Mouse (Mus musculus): ENCODE measurements around the gene Cdkn1a.
"Not testable (repeated sequence)": the region's sequence is repeated elsewhere in the genome, so short reads cannot be mapped to it uniquely, and the experiment has no call there.

The Cdkn1a gene

DNA sequence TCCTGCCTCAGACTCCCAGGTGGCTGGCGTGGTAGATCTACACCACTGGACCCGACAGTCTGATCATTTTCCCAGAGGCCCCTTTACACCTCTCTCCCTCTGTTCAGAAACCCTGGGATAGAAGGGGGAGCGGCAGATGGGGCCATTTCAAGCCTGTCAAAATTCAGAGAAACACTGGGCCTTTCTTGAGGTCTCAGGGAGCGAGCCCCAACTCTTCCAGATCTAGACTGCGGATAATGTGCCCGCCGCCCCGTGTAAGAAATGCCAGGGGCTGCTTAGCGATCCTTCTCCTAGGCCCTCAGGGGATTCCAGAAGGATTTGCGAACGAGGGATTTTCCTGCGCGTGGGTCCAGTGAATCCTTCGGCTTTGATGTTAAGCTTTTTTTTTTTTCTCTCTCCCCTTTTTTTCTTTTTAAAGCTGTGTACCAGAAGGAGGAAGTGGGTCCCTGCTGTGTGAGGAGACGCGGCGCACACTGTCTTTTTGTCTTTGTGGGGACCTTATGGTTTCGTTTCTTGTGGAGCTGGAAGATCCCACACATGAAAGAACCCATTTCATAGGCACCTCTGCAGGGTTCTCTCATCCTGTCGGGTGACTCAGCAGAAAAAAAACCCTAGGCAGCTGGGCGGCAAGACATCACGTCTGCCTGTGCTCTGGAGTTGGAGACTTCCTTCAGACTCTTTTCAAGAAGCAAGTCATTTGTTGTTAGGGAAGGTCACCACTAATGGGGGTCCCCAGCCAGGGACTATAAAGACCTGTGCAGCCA lies 9.0 kb upstream of the Cdkn1a start:
- DNase-seq (ENCODE audit: low read depth, low spot score) = no peak

DNA sequence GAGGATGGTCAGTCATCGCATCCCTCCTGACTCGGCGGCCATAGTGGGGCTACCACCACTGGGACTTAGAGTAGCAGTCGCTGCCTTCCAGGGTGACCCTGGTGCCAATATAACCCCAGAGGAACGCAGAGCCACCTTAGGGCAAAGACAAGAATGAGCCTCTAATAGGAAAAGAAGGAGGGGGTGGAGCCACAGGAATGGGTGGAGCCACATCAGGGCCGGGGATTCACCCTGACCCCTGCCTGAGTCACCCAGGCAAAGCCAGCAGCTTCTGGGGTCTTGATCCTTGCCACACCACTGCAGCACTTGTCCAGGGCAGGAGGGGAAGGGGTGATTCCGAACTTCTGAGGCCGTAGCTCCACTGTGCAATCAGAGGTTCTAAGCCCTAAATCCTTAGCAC lies 7.2 kb upstream of the Cdkn1a start:
- no peak for DNase-seq (ENCODE audit: low read depth, low spot score)

DNA sequence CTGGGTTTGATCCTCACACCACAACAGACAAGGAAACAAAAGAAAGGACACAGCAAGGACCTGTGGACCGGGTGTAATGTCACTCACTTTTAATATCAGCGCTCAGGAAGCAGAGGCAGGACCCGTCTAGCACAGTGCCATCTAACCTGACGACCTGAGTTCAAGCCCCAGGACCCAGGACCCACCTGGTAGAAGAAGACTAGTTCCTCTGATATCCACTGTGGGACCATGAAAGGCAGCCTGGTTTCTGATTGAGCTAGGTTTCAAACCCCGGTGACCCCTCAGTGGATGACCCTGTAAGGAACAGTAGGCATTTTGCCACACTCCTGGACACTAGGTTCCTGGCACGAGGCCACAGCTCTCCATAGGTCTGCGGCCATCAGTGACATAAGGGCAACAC lies 6.1 kb upstream of the Cdkn1a start:
- no peak for DNase-seq (ENCODE audit: low read depth, low spot score)

DNA sequence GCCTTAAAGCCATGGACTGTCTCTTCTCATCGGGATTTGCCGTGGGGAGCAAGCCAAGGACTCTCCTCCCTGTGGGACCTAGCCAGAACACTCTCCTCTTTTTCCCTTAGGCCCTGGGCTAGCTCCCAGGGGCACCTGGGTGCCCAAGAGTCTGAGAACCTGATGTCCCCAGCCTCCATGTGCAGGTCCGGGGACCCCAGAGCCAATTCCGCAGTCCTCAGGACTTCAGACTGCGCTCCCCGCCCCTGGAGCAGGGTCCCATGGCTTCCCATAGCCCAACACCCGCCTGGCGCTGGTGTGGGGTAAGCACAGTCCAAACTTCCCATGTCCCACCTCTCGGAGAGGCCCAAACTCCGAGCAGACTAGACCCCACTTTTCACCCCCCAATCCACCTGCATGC lies 5.5 kb upstream of the Cdkn1a start:
- DNase-seq (ENCODE audit: low read depth, low spot score) = no peak

DNA sequence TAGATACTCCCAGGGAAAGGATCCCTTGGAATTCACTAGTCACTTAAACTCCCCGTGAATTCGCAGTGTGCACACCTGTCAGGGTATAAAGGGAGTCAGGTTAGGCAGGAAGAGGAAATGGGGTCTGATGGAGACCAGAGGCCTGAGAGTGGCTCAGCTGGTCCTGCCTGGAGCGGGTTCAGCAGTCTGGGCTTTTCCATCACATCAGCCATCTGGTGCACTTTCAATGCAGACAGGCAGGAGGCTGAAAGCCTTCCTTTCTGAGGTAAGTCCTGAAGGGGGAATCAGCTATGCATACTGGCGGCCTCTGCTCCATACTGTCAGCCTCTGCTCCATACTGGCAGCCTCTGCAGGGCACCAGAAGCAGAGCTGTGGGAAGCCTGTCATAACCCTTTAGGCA lies 3.9 kb upstream of the Cdkn1a start:
- DNase-seq (ENCODE audit: low read depth, low spot score) = no peak

DNA sequence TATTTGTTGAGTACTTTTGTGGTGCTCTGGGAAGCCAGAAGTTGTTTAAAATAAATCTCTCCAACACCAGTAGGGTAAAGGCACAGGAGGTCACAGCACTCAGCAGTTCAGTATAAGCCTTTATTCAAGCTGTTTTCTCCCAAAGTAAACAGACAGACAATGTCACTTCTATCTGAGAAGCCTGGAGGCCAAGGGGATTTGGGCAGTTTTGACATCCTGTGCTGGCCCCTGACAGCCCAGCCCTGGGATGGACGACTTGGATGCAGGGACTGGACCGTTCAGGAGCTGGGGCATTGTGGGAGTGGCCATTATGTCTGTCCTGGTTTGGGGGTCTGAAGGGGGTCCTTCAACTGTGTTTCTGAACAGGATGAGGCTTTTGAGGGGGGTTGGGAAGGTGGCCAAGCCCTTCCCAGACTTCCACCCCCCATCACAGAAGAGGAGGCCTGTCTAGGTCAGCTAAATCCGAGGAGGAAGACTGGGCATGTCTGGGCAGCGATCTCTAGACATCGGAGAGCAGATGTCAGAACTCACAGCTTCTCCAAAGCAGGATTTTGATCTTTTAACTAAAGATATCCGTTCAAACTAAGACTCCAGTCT lies 670 bp downstream of the Cdkn1a start:
- DNase-seq (ENCODE audit: low read depth, low spot score) = no peak

DNA sequence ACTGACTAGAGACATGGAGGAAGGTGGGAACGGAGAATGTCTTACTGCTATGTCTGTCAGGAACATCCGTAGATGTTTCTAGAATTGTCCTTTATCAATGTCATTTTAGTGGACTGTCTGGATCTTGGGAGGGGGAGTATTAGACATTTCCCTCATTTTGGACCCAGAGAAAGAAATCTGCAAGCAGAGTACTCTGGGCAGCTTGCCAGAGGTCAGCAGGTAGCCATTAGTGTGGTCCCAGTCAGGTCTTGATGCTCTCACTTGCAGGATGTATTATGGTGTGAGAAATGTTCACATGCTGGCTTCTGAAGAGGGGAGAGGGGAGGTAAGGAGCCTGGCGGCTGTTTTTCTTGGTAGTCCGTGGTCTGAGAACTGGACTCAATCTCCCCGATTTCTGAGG lies 1.7 kb downstream of the Cdkn1a start:
- DNase-seq (ENCODE audit: low read depth, low spot score) = no peak

DNA sequence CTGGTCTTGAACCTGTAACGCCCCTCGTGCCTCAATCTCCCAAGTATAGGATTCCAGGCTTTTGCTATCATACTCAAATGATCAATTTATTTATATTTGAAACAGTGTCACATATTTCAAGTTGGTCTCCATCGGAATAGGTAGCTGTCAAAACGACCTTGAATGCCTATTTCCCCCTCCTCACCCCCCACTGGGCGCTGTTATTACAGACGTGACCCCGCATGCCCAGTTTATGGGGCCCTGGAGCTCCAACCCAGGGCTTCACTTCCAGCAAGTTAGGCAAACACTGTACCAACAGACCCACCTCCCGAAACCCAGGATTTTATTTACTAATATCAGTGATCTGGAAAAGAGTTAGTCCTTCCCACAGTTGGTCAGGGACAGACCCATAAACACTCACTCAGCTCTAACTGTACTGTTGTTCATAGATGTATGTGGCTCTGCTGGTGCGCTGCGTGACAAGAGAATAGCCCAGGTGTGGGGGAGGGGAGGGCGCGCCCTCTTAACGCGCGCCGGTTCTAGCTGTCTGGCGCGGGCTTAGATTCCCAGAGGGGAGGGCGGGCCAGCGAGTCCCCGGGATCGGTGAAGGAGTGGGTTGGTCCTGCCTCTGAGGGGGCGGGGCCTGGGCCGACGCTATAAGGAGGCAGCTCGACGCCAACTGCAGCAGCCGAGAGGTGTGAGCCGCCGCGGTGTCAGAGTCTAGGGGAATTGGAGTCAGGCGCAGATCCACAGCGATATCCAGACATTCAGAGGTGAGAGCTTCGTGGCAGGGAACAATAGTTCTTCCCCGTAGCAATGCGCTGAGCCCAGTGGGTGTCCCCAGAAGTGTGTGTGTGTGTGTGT lies 2.6 kb downstream of the Cdkn1a start:
- peak; percentile 68 for DNase-seq (ENCODE audit: low read depth, low spot score)

DNA sequence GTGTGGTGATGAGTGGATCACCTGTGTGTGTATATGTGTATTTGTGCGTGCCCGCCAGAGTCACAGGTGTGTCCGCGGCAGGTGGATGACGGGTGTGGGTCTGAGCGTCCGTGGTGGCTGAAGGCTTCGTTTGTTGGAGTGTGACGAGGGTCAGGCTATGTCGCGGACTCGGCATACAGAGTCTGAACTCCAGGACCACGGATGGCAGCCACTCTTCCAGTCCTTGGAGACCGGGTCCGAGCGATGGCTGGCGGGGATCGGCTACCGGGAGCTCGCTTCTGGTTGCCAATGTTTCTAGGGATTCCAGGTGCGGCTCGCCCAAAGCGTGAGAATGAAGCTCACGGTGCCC lies 3.2 kb downstream of the Cdkn1a start:
- DNase-seq (ENCODE audit: low read depth, low spot score) = no peak

DNA sequence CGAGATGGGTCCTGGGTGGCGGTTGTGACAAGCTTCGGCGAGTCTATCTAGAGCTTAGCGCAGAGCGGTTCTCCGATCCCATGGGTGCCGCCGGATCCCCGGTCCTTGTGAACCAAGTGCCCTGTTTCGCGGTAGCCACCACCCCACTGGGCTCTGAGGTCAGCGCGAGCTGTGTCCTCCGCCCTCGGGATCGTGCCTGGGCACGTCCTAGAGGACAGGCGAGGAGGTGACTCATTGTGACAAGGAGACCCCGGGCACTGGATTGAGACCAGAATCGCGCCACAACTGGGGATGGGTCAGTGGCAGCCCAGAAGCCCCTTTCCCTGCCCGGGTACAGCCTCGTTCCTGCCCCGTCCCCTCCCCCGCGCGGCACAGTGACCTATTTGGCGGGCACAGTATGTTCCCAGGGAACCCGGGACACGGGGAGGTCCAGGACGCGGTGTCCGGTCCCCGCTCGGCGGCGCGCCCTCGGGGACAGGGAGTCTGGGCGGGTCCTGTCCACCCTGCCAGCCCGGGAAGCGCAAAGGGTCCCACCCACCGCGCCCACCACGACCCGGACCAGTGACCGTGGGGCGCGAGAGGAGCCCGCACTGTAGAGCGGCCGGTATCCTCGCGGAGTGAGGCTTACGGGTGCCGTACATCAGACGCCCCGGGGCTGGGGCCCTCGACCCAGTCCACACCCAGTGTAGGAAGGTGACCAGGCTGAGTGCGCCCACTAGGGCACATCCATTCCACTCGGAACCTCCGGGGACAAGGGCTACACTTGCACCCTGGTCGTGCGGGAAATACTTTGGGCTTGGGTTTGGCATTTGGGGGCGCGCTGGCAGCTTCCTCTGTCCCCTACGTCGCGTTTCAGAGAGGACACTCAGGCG lies 3.8 kb downstream of the Cdkn1a start:
- peak; percentile 62 for DNase-seq (ENCODE audit: low read depth, low spot score)

DNA sequence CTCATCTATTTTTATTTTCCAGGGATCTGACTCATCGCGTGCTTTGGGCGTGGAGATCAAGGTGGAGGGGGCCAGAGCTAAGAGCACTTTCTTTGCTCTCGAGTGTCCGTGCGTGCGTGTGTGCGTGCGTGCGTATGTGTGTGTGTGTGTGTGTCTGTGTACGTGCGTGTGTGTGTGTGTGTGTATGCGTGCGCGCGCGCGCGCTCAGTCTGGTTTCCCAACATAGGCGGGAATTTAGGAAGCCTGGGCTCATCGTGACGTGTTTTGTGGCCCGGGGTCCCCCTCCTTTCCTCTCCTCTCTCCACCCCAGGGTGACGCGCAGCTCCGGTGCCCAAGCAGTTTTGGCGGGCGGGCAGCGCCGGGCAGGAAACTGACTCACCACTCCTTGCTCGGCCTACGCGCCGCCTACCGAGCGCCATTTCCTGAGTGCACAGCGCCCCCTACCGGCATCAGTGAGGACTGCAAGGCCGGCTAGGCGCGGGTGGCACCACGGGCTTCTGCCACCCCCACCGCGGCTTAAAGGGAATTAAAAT lies 4.5 kb downstream of the Cdkn1a start:
- DNase-seq (ENCODE audit: low read depth, low spot score) = peak; percentile 93

DNA sequence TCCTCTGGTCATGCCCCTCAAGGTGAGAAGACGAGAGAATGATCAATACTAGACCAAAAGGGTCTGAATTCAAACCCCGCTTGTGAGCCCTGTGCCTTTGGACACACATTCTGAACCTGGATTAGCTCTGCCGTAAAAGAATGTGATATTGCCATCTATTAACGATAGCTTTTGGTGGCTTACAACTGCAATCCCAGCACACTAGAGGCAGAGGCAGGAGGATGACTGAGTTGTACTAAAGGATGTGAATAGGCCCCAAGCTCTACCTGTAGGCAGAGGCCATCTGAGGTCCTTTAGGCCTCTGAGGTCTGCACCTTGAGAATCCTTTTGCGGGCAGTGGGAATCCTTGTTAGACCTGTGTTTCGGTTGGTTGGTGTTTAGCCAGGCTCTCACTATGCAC lies 5.5 kb downstream of the Cdkn1a start:
- DNase-seq (ENCODE audit: low read depth, low spot score) = no peak

DNA sequence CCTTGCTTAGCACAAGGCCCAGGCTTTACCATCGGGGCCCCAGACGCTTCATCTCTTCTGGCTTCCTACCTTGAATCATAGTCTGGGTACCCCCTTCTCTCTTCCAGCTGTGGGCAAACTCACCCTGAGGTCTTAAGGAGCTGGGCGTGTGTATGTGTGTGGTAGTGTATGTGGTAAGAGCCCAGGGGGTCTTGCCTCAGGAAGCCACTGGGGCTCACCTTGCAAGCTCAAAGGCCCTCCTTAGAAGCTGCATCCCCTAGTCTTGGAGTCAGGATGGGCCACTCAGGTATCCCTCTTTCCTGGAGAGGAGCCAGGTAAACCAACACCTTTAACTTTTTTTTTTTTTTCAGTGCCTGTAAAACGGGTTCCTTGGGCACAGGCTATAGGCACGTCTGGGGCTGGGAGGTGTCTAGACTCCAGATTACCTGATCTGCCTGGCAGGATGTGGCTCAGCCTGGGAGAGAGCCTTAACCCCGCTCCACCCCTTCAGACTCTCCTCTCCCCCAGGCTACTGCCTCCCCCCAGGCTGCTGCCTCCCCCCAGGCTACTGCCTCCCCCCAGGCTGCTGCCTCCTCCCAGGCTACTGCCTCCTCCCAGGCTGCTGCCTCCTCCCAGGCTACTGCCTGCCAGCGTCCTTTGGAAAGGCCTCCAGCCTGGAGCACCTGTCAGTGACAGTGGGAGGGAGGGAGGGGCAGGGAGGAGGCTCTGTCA lies 6.2 kb downstream of the Cdkn1a start:
- no peak for DNase-seq (ENCODE audit: low read depth, low spot score)

DNA sequence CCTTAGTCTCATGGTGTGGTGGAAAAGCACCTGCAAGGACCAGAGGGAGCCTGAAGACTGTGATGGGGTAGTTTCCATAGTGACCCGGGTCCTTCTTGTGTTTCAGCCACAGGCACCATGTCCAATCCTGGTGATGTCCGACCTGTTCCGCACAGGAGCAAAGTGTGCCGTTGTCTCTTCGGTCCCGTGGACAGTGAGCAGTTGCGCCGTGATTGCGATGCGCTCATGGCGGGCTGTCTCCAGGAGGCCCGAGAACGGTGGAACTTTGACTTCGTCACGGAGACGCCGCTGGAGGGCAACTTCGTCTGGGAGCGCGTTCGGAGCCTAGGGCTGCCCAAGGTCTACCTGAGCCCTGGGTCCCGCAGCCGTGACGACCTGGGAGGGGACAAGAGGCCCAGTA lies 7.5 kb downstream of the Cdkn1a start:
- DNase-seq (ENCODE audit: low read depth, low spot score) = no peak

DNA sequence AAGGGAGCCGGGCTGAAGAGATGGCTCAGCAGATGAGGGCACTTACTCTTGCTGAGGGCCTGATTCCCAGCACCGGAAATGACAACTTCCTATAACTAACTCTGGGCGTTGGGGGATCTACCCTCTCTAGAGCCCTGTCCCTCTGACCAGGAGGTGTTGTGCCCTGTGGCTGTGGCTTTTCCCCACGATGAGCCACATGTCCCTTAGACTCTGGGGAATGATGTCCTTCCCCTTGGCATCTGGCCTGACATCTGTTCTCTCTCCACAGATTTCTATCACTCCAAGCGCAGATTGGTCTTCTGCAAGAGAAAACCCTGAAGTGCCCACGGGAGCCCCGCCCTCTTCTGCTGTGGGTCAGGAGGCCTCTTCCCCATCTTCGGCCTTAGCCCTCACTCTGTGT lies 8.3 kb downstream of the Cdkn1a start:
- no peak for DNase-seq (ENCODE audit: low read depth, low spot score)

DNA sequence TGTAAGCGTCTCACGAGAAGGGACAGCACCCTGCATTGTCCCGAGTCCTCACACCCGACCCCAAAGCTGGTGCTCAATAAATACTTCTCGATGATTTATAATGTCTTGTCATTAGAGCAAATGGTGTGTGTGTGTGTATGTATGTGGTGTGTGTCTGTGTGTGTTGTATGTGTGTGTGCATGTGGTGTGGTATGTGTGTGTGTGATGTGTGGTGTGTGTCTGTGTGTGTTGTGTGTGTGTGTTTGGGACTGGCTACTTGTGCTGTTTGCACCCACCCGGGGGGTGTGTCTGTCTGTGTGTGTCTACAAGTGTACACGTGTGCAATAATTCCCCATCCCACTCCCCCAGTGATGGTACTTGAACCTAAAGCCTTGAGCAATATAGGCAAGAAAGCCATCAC lies 9.9 kb downstream of the Cdkn1a start:
- no peak for DNase-seq (ENCODE audit: low read depth, low spot score)

DNA sequence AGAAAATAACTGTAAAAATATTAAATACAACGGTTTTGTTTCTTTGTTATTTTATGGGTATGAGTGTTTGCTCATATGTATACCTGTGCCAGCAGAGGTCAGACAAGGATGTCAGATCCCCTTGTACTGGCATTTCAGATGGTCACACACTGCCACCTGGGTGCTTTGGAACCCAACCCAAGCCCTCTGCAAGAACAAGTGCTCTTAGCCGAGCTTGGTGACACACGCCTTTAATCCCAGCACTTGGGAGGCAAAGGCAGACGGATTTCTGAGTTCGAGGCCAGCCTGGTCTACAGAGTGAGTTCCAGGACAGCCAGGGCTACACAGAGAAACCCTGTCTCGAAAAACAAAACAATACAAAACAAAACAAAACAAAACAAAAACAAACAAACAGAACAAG lies 19.6 kb downstream of the Cdkn1a start:
- DNase-seq (ENCODE audit: low read depth, low spot score) = not testable (repeated sequence)

DNA sequence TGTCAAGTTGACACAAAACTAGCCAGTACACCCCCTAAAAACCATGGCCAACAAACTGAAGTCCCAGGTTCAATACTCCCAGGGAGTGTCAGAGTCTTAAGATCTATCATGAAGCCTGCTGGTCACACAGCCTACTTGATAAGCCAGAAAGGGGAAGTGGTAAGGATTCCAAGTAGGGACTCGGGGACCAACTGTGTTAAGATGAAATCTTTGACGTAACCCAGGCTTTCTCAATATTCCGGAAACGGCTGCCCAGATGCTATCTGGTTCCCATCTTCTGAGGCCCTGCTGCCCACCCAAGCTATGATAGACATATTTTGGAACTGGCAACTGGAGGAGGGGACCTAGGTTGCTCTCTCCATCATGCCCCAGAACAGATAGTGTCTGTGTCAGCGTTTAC lies 20.6 kb downstream of the Cdkn1a start:
- no peak for DNase-seq (ENCODE audit: low read depth, low spot score)

DNA sequence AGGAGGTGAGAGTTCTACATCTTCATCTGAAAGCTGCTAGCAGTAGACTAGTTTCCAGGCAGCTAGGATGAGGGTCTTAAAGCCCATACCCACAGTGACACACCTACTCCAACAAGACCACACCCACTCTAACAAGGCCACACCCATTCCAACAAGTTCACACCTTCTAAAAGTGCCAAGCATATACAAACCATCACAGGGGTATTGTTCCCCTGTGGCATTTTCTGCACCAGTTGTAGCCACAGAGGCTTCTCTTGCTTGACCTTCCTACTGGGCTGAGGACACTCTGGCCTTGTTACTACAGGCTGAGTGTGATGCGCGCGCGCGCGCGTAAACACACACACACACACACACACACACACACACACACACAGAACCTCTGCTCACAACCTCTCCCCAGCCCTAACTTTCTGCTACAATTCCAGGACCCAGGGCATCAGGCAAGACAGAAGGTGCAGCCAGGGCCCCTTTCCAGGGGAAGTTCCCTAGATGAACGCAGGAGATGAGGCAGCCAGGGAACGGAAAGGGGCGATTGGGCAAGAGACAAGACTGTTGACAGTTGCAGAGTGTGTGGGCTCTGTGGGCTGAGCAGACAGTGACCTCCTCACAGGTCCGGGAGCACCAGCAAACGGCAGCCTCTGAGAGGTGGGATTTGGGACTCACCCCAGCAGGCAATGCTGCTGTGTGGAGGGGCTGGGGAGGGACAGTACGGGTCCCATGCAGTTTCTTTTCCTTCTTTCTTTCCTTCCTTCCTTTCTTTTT lies 23.0 kb downstream of the Cdkn1a start, which contains the start of gene Rab44:
Gene Rab44, plus strand, starts transcription at position 555 of the 762 bp plus-strand sequence.
- DNase-seq (ENCODE audit: low read depth, low spot score) = no peak

DNA sequence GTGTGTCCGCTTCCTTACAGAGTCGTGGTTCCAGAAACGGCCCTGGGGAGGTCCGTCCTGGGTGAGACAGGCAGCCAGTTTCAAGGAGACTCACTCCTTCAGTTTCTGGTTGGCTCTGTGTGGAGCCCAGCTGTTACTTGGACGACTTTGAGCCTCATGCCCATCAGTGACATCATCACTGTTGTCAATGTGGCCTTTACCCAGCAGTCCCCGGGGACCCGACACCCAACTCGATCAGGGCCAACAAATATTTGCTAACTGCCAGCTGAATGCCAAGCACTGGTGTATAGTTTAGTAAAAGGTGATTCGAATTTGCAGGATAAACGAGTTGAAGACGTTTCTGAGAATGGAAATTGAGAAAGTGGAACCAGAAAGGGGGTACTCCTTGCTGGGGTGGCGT lies 25.2 kb downstream of the Cdkn1a start:
- no peak for DNase-seq (ENCODE audit: low read depth, low spot score)
